Mouse (Mus musculus) neural tube, embryonic 12.5 days (tissue): ENCODE measurements around the gene Sufu. TPM values are rescaled to one million over a fixed set of nuclear protein-coding genes. Genes with fewer than 3 reads are reported as not detected.

Experiments
- ATAC-seq: fragments of 200-750 bp; cut with Nextera tagmentation; 2 replicates; pipeline ENCODE4 v1.8.0; 2017; ENCODE audit warnings: low read depth, mild to moderate bottlenecking, moderate TSS enrichment, moderate library complexity; ENCODE audit not compliant: low FRiP score
- H3K27ac ChIP-seq: fragments of 300-500 bp; sonication (generic); 2 replicates; pipeline ENCODE4 v1.5.1; 2016
- H3K27me3 ChIP-seq: fragments of 300-500 bp; sonication (generic); replicated peaks from 2 replicates; pipeline ENCODE4 v1.6.1; 2016; ENCODE audit warnings: mild to moderate bottlenecking
- H3K36me3 ChIP-seq: fragments of 300-500 bp; sonication (generic); 2 replicates; pipeline ENCODE4 v1.6.1; 2016; ENCODE audit warnings: mild to moderate bottlenecking
- H3K4me1 ChIP-seq: fragments of 300-500 bp; sonication (generic); 2 replicates; pipeline ENCODE4 v1.6.1; 2016
- H3K4me2 ChIP-seq: fragments of 300-500 bp; sonication (generic); replicated peaks from 2 replicates; pipeline ENCODE4 v1.6.1; 2016; ENCODE audit warnings: mild to moderate bottlenecking
- H3K4me3 ChIP-seq: fragments of 300-500 bp; sonication (generic); 2 replicates; pipeline ENCODE4 v1.5.1; 2016
- H3K9ac ChIP-seq: fragments of 300-500 bp; sonication (generic); 2 replicates; pipeline ENCODE4 v1.6.1; 2016; ENCODE audit warnings: mild to moderate bottlenecking
- H3K9me3 ChIP-seq: fragments of 300-500 bp; sonication (generic); 2 replicates; pipeline ENCODE4 v1.6.1; 2016; ENCODE audit warnings: mild to moderate bottlenecking
- WGBS: fragments of 180-500 bp; shearing (Covaris S2); methylation state at CpG from one replicate; pipeline ENCODE4 v1.1.7; 2016; 5-methylcytosine and 5-hydroxymethylcytosine counted together
- polyA plus RNA-seq: library from polyadenylated mRNA; unstranded; fragments of >200 nt; fragmentation: Nextera tagmentation; extraction: Ambion mirVana; gene quantifications from 2 replicates; pipeline ENCODE4 v1.2.1, GENCODE M21; 2016

Gene Sufu
- polyA plus RNA-seq, 1 experiment from 2014 or later: 36.3 TPM

DNA sequence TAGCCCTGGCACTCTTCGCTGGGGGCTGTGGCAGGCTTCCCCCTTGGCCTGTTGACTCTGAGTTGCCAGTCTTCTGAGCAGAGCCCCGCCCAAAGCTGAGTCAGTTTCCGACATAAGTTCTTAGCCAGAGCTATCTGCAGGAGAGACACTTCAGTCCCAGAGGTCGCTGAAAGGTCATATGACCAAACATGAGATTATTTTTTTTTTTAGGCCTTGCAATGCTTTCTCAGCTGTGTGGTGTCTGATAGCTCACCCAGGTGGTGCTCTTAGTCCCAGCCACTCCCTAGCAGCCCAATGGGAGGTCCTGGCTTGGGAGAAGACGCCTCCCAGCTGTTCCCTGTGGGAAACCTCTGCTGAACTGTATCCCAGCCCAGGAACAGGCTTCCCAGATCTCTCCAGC lies 82.1 kb downstream of the Sufu start:
- Histone ChIP-seq H3K4me1 (peaks cover 12% of the 10 kb centered on the region), H3K4me3 (no peak overlapping the region), H3K36me3 (peaks cover 50% of the 10 kb centered on the region), H3K27me3 (no peaks in the 10 kb centered on the region), H3K9ac (no peak overlapping the region), H3K4me2 (no peak overlapping the region), H3K9me3 (no peaks in the 10 kb centered on the region), H3K27ac (no peak overlapping the region)
- WGBS: 72% methylated on average over 5 of the region's 5 CpGs
- no peak for ATAC-seq

DNA sequence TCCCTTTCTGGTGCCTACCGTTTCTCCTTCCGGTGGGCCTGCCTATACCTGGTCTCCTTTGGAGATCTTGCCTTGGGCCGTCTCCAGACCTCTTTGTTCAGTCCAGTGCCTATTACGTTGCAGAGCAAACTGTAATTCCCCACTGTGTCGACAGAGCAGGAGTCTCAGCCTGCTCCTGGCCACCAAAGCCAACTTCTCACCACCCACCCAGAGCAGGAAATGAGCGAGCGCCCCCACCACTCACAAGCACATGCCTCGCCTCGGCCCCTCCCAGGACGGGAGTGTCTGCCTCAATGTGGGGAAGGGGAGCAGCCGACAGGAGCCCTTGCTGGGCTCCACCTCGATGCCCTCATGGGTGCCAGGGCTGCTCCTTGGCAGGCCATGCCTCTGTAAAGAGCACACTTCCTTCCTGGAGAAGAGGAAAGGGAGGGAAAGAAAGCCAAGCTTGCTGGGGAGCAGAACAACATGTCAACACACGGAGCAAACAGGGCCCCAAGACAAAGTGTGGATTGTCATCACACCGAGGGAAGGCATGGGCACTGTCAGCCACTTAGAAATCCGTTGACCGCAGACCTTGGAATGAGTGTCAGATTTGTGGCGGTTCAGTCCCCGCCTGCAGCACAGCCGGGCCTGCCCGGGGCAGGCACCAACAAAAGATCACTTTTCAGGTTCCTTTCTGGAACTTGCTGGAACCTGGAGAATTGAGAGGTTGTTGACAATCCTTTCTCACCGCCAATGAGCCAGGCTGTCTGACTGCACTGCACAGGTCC lies 82.8 kb downstream of the Sufu start:
- ATAC-seq: no peak
- H3K27me3 ChIP-seq: no peaks in the 10 kb centered on the region
- WGBS: 82% methylated on average over 21 of the region's 21 CpGs
- H3K9ac ChIP-seq: no peak overlapping the region
- H3K36me3 ChIP-seq: peaks cover 48% of the 10 kb centered on the region
- peaks cover 12% of the 10 kb centered on the region for H3K4me1 ChIP-seq
- H3K9me3 ChIP-seq: no peaks in the 10 kb centered on the region
- H3K27ac ChIP-seq: no peak overlapping the region
- no peak overlapping the region for H3K4me3 ChIP-seq
- no peak overlapping the region for H3K4me2 ChIP-seq

DNA sequence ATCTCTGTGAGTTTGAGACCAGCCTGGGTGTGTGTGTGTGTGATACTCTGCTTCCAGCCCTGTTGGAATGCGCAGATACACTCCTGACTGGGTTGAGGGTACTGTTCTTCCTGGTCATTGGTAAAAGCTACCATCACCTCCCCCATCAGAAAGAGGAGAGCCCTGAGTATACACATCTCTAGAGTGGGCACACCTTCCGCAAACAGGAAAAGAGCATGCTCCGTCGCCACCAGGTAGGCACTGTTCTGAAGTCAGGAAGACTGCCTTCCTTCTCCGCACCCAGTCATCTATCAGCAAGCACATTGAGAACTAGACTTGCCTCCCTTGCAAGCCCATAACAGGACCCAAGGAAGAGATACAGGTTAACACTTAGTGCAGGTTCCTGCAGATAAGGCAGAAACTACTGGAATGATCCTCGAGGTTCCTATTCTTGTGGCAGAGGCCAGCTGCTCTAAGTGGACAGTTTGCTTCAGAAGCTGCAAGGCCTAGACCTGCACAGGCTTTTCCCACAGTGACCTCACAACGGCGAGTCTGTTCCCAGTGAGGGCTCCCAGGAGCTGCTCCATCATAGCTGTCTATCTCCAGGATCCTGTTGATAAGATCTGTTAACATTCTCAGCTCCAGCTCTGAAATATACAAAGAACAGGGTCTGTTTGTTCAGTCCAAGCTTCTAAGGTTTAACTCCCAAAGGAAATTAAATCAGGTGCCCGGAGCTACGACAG lies 84.1 kb downstream of the Sufu start:
- no peaks in the 10 kb centered on the region for H3K9me3 ChIP-seq
- ATAC-seq: no peak
- no peak overlapping the region for H3K27ac ChIP-seq
- no peak overlapping the region for H3K4me3 ChIP-seq
- no peak overlapping the region for H3K9ac ChIP-seq
- no peaks in the 10 kb centered on the region for H3K27me3 ChIP-seq
- no peak overlapping the region for H3K4me2 ChIP-seq
- 79% methylated on average over 10 of the region's 10 CpGs for WGBS
- H3K36me3 ChIP-seq: peaks cover 49% of the 10 kb centered on the region
- H3K4me1 ChIP-seq: peaks cover 14% of the 10 kb centered on the region

DNA sequence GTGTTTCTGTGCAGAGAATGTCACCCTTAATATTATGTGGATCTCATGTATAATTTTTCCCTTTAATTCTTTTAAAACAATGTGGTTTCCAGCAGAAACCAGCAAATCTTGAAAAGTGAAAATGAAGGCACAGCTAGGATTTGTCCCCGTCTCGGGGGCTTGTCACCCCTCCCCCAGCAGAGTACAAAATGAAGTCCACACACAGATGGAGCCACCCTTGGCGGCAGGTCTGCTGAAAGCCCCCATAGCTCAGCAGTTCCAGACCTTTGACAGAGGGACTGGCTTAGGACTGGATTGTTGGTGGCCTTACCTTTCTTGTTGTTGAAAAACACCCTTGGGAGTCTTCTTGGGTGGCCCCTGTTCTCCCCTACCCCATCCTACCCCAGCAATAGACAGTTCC lies 84.7 kb downstream of the Sufu start:
- Histone ChIP-seq H3K9ac (no peak overlapping the region), H3K27ac (no peak overlapping the region), H3K4me3 (no peak overlapping the region), H3K4me2 (no peak overlapping the region), H3K27me3 (no peaks in the 10 kb centered on the region), H3K4me1 (peaks cover 14% of the 10 kb centered on the region), H3K36me3 (peaks cover 53% of the 10 kb centered on the region), H3K9me3 (no peaks in the 10 kb centered on the region)
- no peak for ATAC-seq
- 48% methylated on average over 3 of the region's 3 CpGs for WGBS

DNA sequence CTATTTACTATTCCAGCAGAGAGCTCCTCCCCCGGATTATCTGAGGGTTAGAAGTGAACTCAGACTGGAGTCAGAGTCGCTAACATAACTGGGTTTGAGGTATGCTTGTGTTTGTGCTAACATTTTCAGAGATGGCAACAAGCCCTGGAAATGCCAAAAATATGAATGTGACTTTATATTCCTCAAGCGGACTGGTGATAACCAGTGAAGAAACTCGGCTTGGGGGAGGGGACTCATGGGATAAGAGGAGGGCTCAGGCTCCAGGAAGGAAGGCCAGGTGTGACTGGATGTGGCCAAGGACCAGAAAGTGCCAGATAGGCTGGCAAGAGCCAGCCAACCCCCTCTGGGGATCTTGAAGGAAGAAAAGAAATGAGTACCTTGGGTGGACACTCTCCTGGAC lies 85.1 kb downstream of the Sufu start:
- ATAC-seq: no peak
- H3K27ac ChIP-seq: no peak overlapping the region

DNA sequence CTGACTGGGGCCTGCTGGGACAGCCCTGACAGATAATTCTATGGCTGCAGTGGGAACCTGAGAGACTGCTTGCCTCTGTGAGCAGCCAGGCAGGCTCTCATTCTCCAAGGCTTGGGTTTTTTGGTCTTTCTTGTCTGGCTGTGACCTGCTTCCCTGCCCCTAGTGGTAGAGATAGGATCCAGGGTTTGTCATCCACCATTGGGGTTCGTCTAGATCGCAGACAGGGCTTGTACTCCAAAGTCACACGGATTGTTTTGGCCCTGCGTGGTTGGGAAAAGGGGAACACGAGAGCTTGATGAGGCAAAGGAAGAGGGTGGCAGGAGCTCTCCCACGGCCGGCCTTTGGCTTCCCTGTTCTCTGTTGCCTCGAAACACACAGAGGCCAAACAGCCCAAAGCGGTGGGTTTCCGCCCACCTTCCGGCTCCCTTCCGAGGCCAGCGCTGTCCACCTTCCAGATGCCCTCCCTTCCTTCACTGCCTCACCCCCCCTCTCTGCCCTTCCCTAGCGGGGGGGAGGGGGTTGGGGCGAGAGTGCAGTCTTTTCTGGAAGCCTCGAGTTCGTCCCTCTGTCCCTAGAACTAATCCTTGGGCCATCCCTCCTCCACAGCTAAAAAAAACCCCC lies 86.3 kb downstream of the Sufu start:
- H3K9me3 ChIP-seq: no peaks in the 10 kb centered on the region
- no peak overlapping the region for H3K4me3 ChIP-seq
- H3K27me3 ChIP-seq: no peaks in the 10 kb centered on the region
- ATAC-seq: no peak; the same call in 1 of the 2 replicates
- no peak overlapping the region for H3K4me2 ChIP-seq
- H3K9ac ChIP-seq: no peak overlapping the region
- peaks cover 58% of the 10 kb centered on the region for H3K36me3 ChIP-seq
- H3K4me1 ChIP-seq: peaks cover 10% of the 10 kb centered on the region
- H3K27ac ChIP-seq: no peak overlapping the region
- 62% methylated on average over 17 of the region's 17 CpGs for WGBS

More for the DNA sequence above, 85.1 kb downstream of the Sufu start:
- 33% methylated on average over 4 of the region's 4 CpGs for WGBS
- peaks cover 57% of the 10 kb centered on the region for H3K36me3 ChIP-seq
- H3K9ac ChIP-seq: no peak overlapping the region
- no peaks in the 10 kb centered on the region for H3K27me3 ChIP-seq
- peaks cover 14% of the 10 kb centered on the region for H3K4me1 ChIP-seq
- no peak overlapping the region for H3K4me2 ChIP-seq
- H3K9me3 ChIP-seq: no peaks in the 10 kb centered on the region
- no peak overlapping the region for H3K4me3 ChIP-seq

DNA sequence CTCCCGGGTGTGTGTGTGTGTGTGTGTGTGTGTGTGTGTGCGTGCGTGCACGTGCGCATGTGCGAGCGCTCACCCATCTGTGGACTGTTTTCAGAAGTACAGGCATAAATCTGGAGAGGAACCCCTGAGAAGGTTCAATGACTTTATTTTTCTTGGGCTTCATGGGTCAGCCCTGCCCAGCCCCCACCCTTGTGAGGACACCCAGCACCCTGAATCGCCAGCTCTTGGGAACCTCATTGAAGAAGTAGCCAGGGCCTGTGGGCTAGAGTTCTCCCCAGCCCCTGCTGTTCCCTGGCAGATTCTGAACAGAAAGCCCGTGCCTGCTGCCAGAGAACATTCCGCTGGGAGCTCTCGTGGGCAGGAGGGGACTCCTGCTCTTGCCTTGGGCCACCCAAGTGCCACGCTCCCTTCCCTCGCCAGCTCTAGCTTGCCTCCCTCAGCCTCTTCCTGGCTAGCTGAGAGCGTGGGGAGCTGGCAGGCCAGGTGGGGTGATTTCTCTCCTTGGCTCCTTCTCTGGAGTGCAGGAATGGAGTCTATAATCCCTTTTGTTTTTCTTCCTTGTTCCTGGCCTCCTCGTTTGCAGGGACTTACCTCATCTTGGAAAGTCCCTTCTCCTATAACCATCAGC lies 87.1 kb downstream of the Sufu start:
- peaks cover 52% of the 10 kb centered on the region for H3K36me3 ChIP-seq
- H3K27ac ChIP-seq: no peak overlapping the region
- no peaks in the 10 kb centered on the region for H3K27me3 ChIP-seq
- no peaks in the 10 kb centered on the region for H3K9me3 ChIP-seq
- no peak overlapping the region for H3K9ac ChIP-seq
- no peak for ATAC-seq
- 71% methylated on average over 15 of the region's 15 CpGs for WGBS
- no peak overlapping the region for H3K4me2 ChIP-seq
- H3K4me3 ChIP-seq: no peak overlapping the region
- peaks cover 10% of the 10 kb centered on the region for H3K4me1 ChIP-seq

DNA sequence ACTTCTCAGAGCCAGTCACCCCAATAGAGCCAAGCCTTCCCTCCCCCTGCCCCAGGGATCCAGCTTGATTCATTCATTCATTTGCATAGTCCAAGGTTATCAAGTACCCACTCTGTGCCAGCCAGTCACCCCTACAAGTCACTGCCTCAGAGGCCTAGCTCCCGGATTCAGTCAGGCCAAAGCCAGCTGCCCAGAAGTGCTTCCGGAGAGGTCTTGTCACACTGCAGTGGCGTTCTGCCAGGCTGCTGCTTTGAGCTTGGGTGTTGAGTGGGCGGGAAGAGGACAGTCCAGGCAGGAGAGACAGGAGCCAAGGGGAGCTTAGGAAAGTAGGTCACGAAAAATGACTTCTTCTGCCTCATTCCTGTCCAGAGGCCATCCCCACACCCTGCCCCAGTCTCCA lies 87.8 kb downstream of the Sufu start:
- H3K36me3 ChIP-seq: peaks cover 47% of the 10 kb centered on the region
- WGBS: 78% methylated on average over 5 of the region's 5 CpGs
- peaks cover 10% of the 10 kb centered on the region for H3K4me1 ChIP-seq
- H3K27me3 ChIP-seq: no peaks in the 10 kb centered on the region
- no peak for ATAC-seq
- H3K4me2 ChIP-seq: no peak overlapping the region
- H3K27ac ChIP-seq: no peak overlapping the region
- H3K9ac ChIP-seq: no peak overlapping the region
- H3K4me3 ChIP-seq: no peak overlapping the region
- H3K9me3 ChIP-seq: no peaks in the 10 kb centered on the region

DNA sequence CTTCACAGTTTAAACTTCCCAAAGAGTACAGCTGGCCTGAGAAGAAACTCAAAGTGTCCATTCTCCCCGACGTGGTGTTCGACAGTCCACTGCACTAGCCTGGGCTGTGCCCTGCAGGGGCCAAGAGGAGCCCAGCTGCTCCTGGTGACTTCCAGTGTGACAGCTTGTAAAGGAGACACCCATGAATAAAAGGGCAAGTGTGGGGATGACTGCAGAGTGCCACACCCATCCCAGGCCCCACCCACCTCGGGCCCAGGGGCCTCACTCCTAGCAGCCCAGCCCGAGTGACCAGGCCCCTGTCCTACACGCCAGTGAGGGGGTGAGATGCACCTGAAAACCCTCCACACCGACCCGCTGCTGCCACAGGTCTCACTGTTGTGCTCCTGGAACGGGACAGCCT lies 89.2 kb downstream of the Sufu start:
- ATAC-seq: no peak
- 70% methylated on average over 9 of the region's 9 CpGs for WGBS

DNA sequence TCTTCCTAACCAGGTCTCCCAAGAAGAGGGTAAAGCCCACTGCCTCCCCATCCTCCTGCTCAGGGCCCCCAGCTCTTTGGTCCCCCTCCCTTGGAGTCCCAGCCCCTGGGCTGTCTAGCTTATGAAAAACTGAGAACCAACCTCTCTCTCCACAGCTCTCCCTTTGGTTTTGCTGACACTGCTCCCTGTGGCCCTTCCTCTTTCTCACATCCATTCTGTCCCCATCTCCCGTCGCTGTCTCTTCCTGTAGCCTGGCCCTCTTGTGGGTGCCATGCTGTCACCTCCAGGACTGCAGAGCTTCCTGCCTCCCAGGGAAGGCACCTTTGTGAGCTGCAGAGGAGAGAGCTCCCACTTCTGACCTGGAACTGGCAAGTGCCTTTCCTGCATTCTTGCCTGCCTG lies 90.0 kb downstream of the Sufu start:
- H3K27me3 ChIP-seq: no peaks in the 10 kb centered on the region
- no peak overlapping the region for H3K9ac ChIP-seq
- H3K36me3 ChIP-seq: peaks cover 38% of the 10 kb centered on the region
- 72% methylated on average over 2 of the region's 2 CpGs for WGBS
- no peak overlapping the region for H3K27ac ChIP-seq
- ATAC-seq: no peak
- H3K4me3 ChIP-seq: no peak overlapping the region
- no peak overlapping the region for H3K4me2 ChIP-seq
- no peaks in the 10 kb centered on the region for H3K9me3 ChIP-seq
- peaks cover 16% of the 10 kb centered on the region for H3K4me1 ChIP-seq

More for the DNA sequence above, 89.2 kb downstream of the Sufu start:
- Histone ChIP-seq H3K27me3 (no peaks in the 10 kb centered on the region), H3K9me3 (no peaks in the 10 kb centered on the region), H3K4me3 (no peak overlapping the region), H3K4me1 (peaks cover 15% of the 10 kb centered on the region), H3K36me3 (peaks cover 38% of the 10 kb centered on the region), H3K4me2 (no peak overlapping the region), H3K9ac (no peak overlapping the region), H3K27ac (no peak overlapping the region)

DNA sequence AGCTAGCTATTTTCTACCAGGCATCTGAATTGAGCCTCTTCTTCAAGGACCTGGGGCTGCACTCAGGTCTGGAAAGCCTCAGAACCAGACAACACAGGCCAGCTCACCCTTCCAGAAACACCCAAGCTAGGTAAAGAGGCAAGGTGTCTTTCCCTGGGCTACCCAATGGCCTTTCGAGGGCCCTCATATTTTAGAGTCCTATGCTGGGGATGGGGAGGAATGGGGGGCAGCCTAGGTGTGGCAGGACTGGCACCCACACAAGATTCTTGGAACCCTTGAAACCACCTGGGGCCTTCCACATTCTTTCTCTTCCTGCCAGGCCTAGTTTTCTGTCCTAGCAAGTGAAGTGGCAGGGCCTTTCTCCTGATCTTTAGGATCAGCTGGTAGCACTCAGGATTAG lies 92.8 kb downstream of the Sufu start:
- Histone ChIP-seq H3K36me3 (peaks cover 34% of the 10 kb centered on the region), H3K27me3 (no peaks in the 10 kb centered on the region), H3K27ac (no peak overlapping the region), H3K4me2 (no peak overlapping the region), H3K4me1 (peaks cover 8% of the 10 kb centered on the region; the same call in 1 of the 2 replicates), H3K9ac (no peak overlapping the region), H3K4me3 (no peak overlapping the region), H3K9me3 (no peaks in the 10 kb centered on the region)
- ATAC-seq: no peak
- WGBS: 93% methylated on average over 1 of the region's 1 CpGs

DNA sequence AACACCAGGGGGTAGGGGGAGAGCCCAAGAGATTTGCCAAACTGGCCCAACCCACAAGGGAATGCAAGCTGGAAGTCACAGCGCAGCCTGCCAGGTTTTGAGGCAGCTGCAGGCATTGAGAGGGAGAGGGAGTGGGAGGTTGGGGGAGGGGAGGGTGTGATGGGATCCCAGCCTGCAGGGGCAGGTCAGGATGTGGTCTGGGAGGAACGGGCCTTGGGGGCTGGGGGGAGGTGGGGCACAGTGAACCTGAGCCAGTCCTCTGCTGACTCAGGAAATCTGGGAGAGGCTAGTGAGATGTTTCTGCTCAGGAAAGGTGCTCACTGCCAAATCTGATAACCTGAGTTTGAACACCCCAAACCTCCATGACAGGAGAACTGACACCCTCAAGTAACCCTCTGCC lies 93.9 kb downstream of the Sufu start:
- Histone ChIP-seq H3K9me3 (no peaks in the 10 kb centered on the region), H3K27ac (peak overlapping the region; percentile 15; the same call in 1 of the 2 replicates)
- ATAC-seq: no peak

More for the DNA sequence above, 93.9 kb downstream of the Sufu start:
- 0% methylated on average over 2 of the region's 2 CpGs for WGBS
- Histone ChIP-seq H3K4me1 (peaks cover 5% of the 10 kb centered on the region; the same call in 1 of the 2 replicates), H3K36me3 (peaks cover 23% of the 10 kb centered on the region), H3K4me2 (no peak overlapping the region; the same call in 1 of the 2 replicates), H3K4me3 (no peak overlapping the region), H3K9ac (no peak overlapping the region), H3K27me3 (no peaks in the 10 kb centered on the region)
